Mouse (Mus musculus) thymus, adult 2 months (tissue): Measurements from ENCODE around the gene Sema7a. TPM values are rescaled to one million over a fixed set of nuclear protein-coding genes. Genes with fewer than 3 reads are reported as not detected.

ENCODE experiments used
- DNase-seq: peaks from one replicate; pipeline ENCODE4 v3.0.0; 2021
- H3K27ac ChIP-seq: fragments of 200-500 bp; 2 replicates; pipeline ENCODE4 v1.5.1; 2012; ENCODE audit warnings: low read length, control low read depth; ENCODE audit not compliant: control insufficient read depth, insufficient read depth
- H3K27me3 ChIP-seq: fragments of 200-500 bp; 2 replicates; pipeline ENCODE4 v1.6.1; 2012; ENCODE audit warnings: mild to moderate bottlenecking, low read length, moderate library complexity, mixed read lengths; ENCODE audit not compliant: control insufficient read depth, insufficient read depth
- H3K36me3 ChIP-seq: fragments of 200-500 bp; 2 replicates; pipeline ENCODE4 v1.6.1; 2012; ENCODE audit warnings: mild to moderate bottlenecking, low read length, moderate library complexity; ENCODE audit not compliant: control insufficient read depth, insufficient read depth
- H3K4me1 ChIP-seq: fragments of 200-500 bp; replicated peaks from 2 replicates; pipeline ENCODE4 v1.6.1; 2012; ENCODE audit warnings: low read length; ENCODE audit not compliant: control insufficient read depth, insufficient read depth
- H3K4me3 ChIP-seq: fragments of 200-500 bp; 2 replicates; pipeline ENCODE4 v1.5.1; 2012; ENCODE audit warnings: mild to moderate bottlenecking, low read length, control low read depth, moderate library complexity; ENCODE audit not compliant: control insufficient read depth, insufficient read depth
- CTCF ChIP-seq: fragments of 200-500 bp; IDR thresholded peaks from 2 replicates; pipeline ENCODE4 v1.5.1; 2012; ENCODE audit warnings: mild to moderate bottlenecking, control low read depth, low read length, moderate library complexity, borderline replicate concordance; ENCODE audit not compliant: control insufficient read depth, poor library complexity, insufficient read depth; ENCODE audit errors: extremely low read depth
- POLR2A ChIP-seq: fragments of 200-500 bp; IDR thresholded peaks from 2 replicates; pipeline ENCODE4 v1.6.1; 2012; ENCODE audit warnings: mild to moderate bottlenecking, low read length, control low read depth, moderate library complexity; ENCODE audit not compliant: control insufficient read depth, poor library complexity, insufficient read depth; ENCODE audit errors: extremely low read depth
- WGBS: fragments of 180-500 bp; shearing (Covaris S2); methylation state at CpG from one replicate; pipeline ENCODE4 v1.1.7; 2018; 5-methylcytosine and 5-hydroxymethylcytosine counted together
- polyA plus RNA-seq: library from polyadenylated mRNA; depleted of rRNA; stranded (reverse); fragments of >200 nt; gene quantifications from 2 replicates; pipeline ENCODE4 v1.2.3, GENCODE M21; 2012

Gene Sema7a
- polyA plus RNA-seq, 1 experiment, result 85.6 TPM

GRCm38 (mm10) chr9:57968783-57969542, 29.1 kb downstream of the Sema7a start:
- 86% methylated on average over 8 of the region's 8 CpGs for WGBS
- Histone ChIP-seq H3K27me3 (no peaks in the 10 kb centered on the region), H3K4me3 (no peak overlapping the region), H3K27ac (peak overlapping the region; percentile 96), H3K36me3 (no peaks in the 10 kb centered on the region), H3K4me1 (peaks cover 78% of the 10 kb centered on the region)
- no peak for TF ChIP-seq POLR2A
- no peak for TF ChIP-seq CTCF
- peak; percentile 25 for DNase-seq

- peak overlapping the region; percentile 96 for H3K27ac ChIP-seq
- H3K27me3 ChIP-seq, result no peaks in the 10 kb centered on the region
- H3K36me3 ChIP-seq, result no peaks in the 10 kb centered on the region
- peaks cover 80% of the 10 kb centered on the region for H3K4me1 ChIP-seq
- TF ChIP-seq CTCF (no peak), POLR2A (no peak)
- H3K4me3 ChIP-seq, result no peak overlapping the region
- DNase-seq, result peak; percentile 37
- 51% methylated on average over 11 of the region's 11 CpGs for WGBS
Measured at GRCm38 (mm10) chr9:57969736-57970495, 30.0 kb downstream of the Sema7a start.

- Histone ChIP-seq H3K4me3 (no peak overlapping the region), H3K27me3 (no peaks in the 10 kb centered on the region), H3K36me3 (no peaks in the 10 kb centered on the region), H3K4me1 (peaks cover 79% of the 10 kb centered on the region), H3K27ac (peak overlapping the region; percentile 96)
- TF ChIP-seq POLR2A (no peak), CTCF (no peak)
- WGBS, result 8% methylated on average over 5 of the region's 5 CpGs
- DNase-seq, result no peak
Measured at GRCm38 (mm10) chr9:57971413-57971812, 31.5 kb downstream of the Sema7a start.

GRCm38 (mm10) chr9:57972141-57972591, 32.3 kb downstream of the Sema7a start:
- no peaks in the 10 kb centered on the region for H3K36me3 ChIP-seq
- peak; percentile 16; the same call in 1 of the 2 replicates for TF ChIP-seq CTCF
- TF ChIP-seq POLR2A, result no peak
- peak overlapping the region; percentile 27 for H3K4me3 ChIP-seq
- H3K4me1 ChIP-seq, result peaks cover 77% of the 10 kb centered on the region
- 2% methylated on average over 9 of the region's 9 CpGs for WGBS
- H3K27me3 ChIP-seq, result no peaks in the 10 kb centered on the region
- H3K27ac ChIP-seq, result peak overlapping the region; percentile 96
- DNase-seq, result peak; percentile 85

GRCm38 (mm10) chr9:57972776-57973439, 33.0 kb downstream of the Sema7a start:
- TF ChIP-seq CTCF, result no peak
- TF ChIP-seq POLR2A, result no peak
- DNase-seq, result no peak
- H3K4me3 ChIP-seq, result no peak overlapping the region
- H3K36me3 ChIP-seq, result no peaks in the 10 kb centered on the region
- H3K4me1 ChIP-seq, result peaks cover 70% of the 10 kb centered on the region
- WGBS, result 50% methylated on average over 9 of the region's 9 CpGs
- H3K27ac ChIP-seq, result peak overlapping the region; percentile 96
- no peaks in the 10 kb centered on the region for H3K27me3 ChIP-seq

GRCm38 (mm10) chr9:57973440-57974066, 33.6 kb downstream of the Sema7a start:
- Histone ChIP-seq H3K4me3 (no peak overlapping the region), H3K27me3 (no peaks in the 10 kb centered on the region; the same call in 1 of the 2 replicates), H3K27ac (no peak overlapping the region), H3K36me3 (no peaks in the 10 kb centered on the region), H3K4me1 (peaks cover 69% of the 10 kb centered on the region)
- TF ChIP-seq POLR2A (no peak), CTCF (no peak)
- WGBS, result 76% methylated on average over 6 of the region's 6 CpGs
- no peak for DNase-seq
